Mouse (Mus musculus): ENCODE data around the gene Lbp.
A peak's percentile ranks its signal among the peaks of the same experiment; 100 is the strongest.

Gene Lbp

GRCm38 (mm10) chr2:158305948-158306695, at the start of gene Lbp:
Gene Lbp (plus strand): TSS chr2:158306493.
- DNase-seq (ENCODE audit: low spot score in 2 of 2): no peak

GRCm38 (mm10) chr2:158256894-158257293, 49.4 kb upstream of the Lbp start:
- DNase-seq (ENCODE audit: low spot score in 2 of 2): no peak

- DNase-seq (ENCODE audit: low spot score in 2 of 2): no peak
These were observed 48.3 kb upstream of the Lbp start, which contains the start of gene Bpi for GRCm38 (mm10) chr2:158258005-158258418. Gene Bpi (plus strand): TSS chr2:158258094.

- DNase-seq (ENCODE audit: low spot score in 2 of 2): peak; percentile 20 to 42
These were observed 47.5 kb upstream of the Lbp start for GRCm38 (mm10) chr2:158258781-158259180.

- DNase-seq (ENCODE audit: low spot score in 2 of 2): no peak
These were observed 46.8 kb upstream of the Lbp start for GRCm38 (mm10) chr2:158259498-158259897.

GRCm38 (mm10) chr2:158264877-158265276, 41.4 kb upstream of the Lbp start:
- no peak for DNase-seq (ENCODE audit: low spot score in 2 of 2)

GRCm38 (mm10) chr2:158270017-158270416, 36.3 kb upstream of the Lbp start:
- DNase-seq (ENCODE audit: low spot score in 2 of 2): no peak

GRCm38 (mm10) chr2:158273646-158274045, 32.6 kb upstream of the Lbp start:
- DNase-seq (ENCODE audit: low spot score in 2 of 2): no peak

- no peak for DNase-seq (ENCODE audit: low spot score in 2 of 2)
These were observed 30.9 kb upstream of the Lbp start for GRCm38 (mm10) chr2:158275349-158275748.

- DNase-seq (ENCODE audit: low spot score in 2 of 2): no peak
These were observed 30.5 kb upstream of the Lbp start for GRCm38 (mm10) chr2:158275811-158276210.

GRCm38 (mm10) chr2:158276451-158276850, 29.8 kb upstream of the Lbp start:
- DNase-seq (ENCODE audit: low spot score in 2 of 2): no peak

- DNase-seq (ENCODE audit: low spot score in 2 of 2): no peak
These were observed 29.4 kb upstream of the Lbp start for GRCm38 (mm10) chr2:158276878-158277277.

GRCm38 (mm10) chr2:158279656-158280055, 26.6 kb upstream of the Lbp start:
- DNase-seq (ENCODE audit: low spot score in 2 of 2): no peak

GRCm38 (mm10) chr2:158281497-158282205, 24.6 kb upstream of the Lbp start:
- DNase-seq (ENCODE audit: low spot score in 2 of 2): no peak

GRCm38 (mm10) chr2:158283136-158283535, 23.2 kb upstream of the Lbp start:
- DNase-seq (ENCODE audit: low spot score in 2 of 2): no peak

GRCm38 (mm10) chr2:158283771-158284170, 22.5 kb upstream of the Lbp start:
- DNase-seq (ENCODE audit: low spot score in 2 of 2): no peak

- peak in 1 of 2 experiments; percentile 29 for DNase-seq (ENCODE audit: low spot score in 2 of 2)
These were observed 21.7 kb upstream of the Lbp start for GRCm38 (mm10) chr2:158284571-158284970.

- no peak for DNase-seq (ENCODE audit: low spot score in 2 of 2)
These were observed 20.6 kb upstream of the Lbp start for GRCm38 (mm10) chr2:158285655-158286054.

GRCm38 (mm10) chr2:158295700-158296099, 10.6 kb upstream of the Lbp start:
- no peak for DNase-seq (ENCODE audit: low spot score in 2 of 2)

GRCm38 (mm10) chr2:158299203-158299602, 7.1 kb upstream of the Lbp start:
- DNase-seq (ENCODE audit: low spot score in 2 of 2): no peak

- no peak for DNase-seq (ENCODE audit: low spot score in 2 of 2)
These were observed 6.6 kb upstream of the Lbp start for GRCm38 (mm10) chr2:158299731-158300130.

GRCm38 (mm10) chr2:158302807-158303206, 3.5 kb upstream of the Lbp start:
- no peak for DNase-seq (ENCODE audit: low spot score in 2 of 2)

- DNase-seq (ENCODE audit: low spot score in 2 of 2): no peak
These were observed 380 bp downstream of the Lbp start for GRCm38 (mm10) chr2:158306696-158307049.
